Mouse (Mus musculus): Measurements from ENCODE around the gene Rab40b. TPM values are rescaled to one million over a fixed set of nuclear protein-coding genes. Genes with fewer than 3 reads are reported as not detected.
"Not testable (repeated sequence)": the region's sequence is repeated elsewhere in the genome, so short reads cannot be mapped to it uniquely, and the experiment has no call there.

The Rab40b gene
- polyA plus RNA-seq, 1 experiment: not detected

- TF ChIP-seq POLR2A (IDR thresholded peaks at IDR 0.05; ENCODE audit: insufficient read depth, low read depth, low read length) (no peak), CTCF (IDR thresholded peaks at IDR 0.05; ENCODE audit: insufficient read depth, low read depth, low read length) (no peak)
- Histone ChIP-seq H3K27ac (ENCODE audit: insufficient read depth, low read depth, low read length) (no peak overlapping the region), H3K4me3 (ENCODE audit: insufficient read depth, low read depth, low read length) (no peak overlapping the region), H3K4me1 (ENCODE audit: control insufficient read depth, insufficient read depth, low read length) (peaks cover 2% of the 10 kb centered on the region; the same call in 1 of the 2 replicates)
- 95% methylated on average over 2 of the region's 2 CpGs for WGBS
Observed at GRCm38 (mm10) chr11:121348166-121348565, 39.9 kb downstream of the Rab40b start.

- no peak overlapping the region for H3K4me3 ChIP-seq (ENCODE audit: insufficient read depth, low read depth, low read length)
- 33% methylated on average over 2 of the region's 2 CpGs for WGBS
- H3K4me1 ChIP-seq (ENCODE audit: control insufficient read depth, insufficient read depth, low read length): no peaks in the 10 kb centered on the region
- TF ChIP-seq POLR2A (IDR thresholded peaks at IDR 0.05; ENCODE audit: insufficient read depth, low read depth, low read length) (no peak), CTCF (IDR thresholded peaks at IDR 0.05; ENCODE audit: insufficient read depth, low read depth, low read length) (no peak)
- no peak overlapping the region for H3K27ac ChIP-seq (ENCODE audit: insufficient read depth, low read depth, low read length)
Observed at GRCm38 (mm10) chr11:121347036-121347435, 41.0 kb downstream of the Rab40b start.

- WGBS: 75% methylated on average over 1 of the region's 1 CpGs
- not testable (repeated sequence) for H3K27ac ChIP-seq (ENCODE audit: insufficient read depth, low read depth, low read length); H3K4me3 ChIP-seq (ENCODE audit: insufficient read depth, low read depth, low read length); H3K4me1 ChIP-seq (ENCODE audit: control insufficient read depth, insufficient read depth, low read length)
Observed at GRCm38 (mm10) chr11:121342423-121342822, 45.6 kb downstream of the Rab40b start.

- Histone ChIP-seq H3K4me3 (ENCODE audit: insufficient read depth, low read depth, low read length) (no peak overlapping the region), H3K4me1 (ENCODE audit: control insufficient read depth, insufficient read depth, low read length) (no peaks in the 10 kb centered on the region; the same call in 1 of the 2 replicates), H3K27ac (ENCODE audit: insufficient read depth, low read depth, low read length) (no peak overlapping the region)
- 88% methylated on average over 1 of the region's 1 CpGs for WGBS
- no peak for TF ChIP-seq POLR2A (IDR thresholded peaks at IDR 0.05; ENCODE audit: insufficient read depth, low read depth, low read length)
- no peak for TF ChIP-seq CTCF (IDR thresholded peaks at IDR 0.05; ENCODE audit: insufficient read depth, low read depth, low read length)
Observed at GRCm38 (mm10) chr11:121340287-121340686, 47.8 kb downstream of the Rab40b start.

GRCm38 (mm10) chr11:121339647-121340046, 48.4 kb downstream of the Rab40b start:
- Histone ChIP-seq H3K27ac (ENCODE audit: insufficient read depth, low read depth, low read length) (no peak overlapping the region), H3K4me1 (ENCODE audit: control insufficient read depth, insufficient read depth, low read length) (no peaks in the 10 kb centered on the region; the same call in 1 of the 2 replicates), H3K4me3 (ENCODE audit: insufficient read depth, low read depth, low read length) (no peak overlapping the region)
- WGBS: 100% methylated on average over 1 of the region's 1 CpGs
- TF ChIP-seq POLR2A (IDR thresholded peaks at IDR 0.05; ENCODE audit: insufficient read depth, low read depth, low read length): no peak
- TF ChIP-seq CTCF (IDR thresholded peaks at IDR 0.05; ENCODE audit: insufficient read depth, low read depth, low read length): no peak

GRCm38 (mm10) chr11:121331641-121332040, 56.4 kb downstream of the Rab40b start:
- Histone ChIP-seq H3K27ac (ENCODE audit: insufficient read depth, low read depth, low read length) (no peak overlapping the region), H3K4me3 (ENCODE audit: insufficient read depth, low read depth, low read length) (no peak overlapping the region), H3K4me1 (ENCODE audit: control insufficient read depth, insufficient read depth, low read length) (no peaks in the 10 kb centered on the region)
- WGBS: 72% methylated on average over 3 of the region's 3 CpGs
- TF ChIP-seq POLR2A (IDR thresholded peaks at IDR 0.05; ENCODE audit: insufficient read depth, low read depth, low read length) (no peak), CTCF (IDR thresholded peaks at IDR 0.05; ENCODE audit: insufficient read depth, low read depth, low read length) (no peak)

GRCm38 (mm10) chr11:121328619-121329018, 59.4 kb downstream of the Rab40b start:
- H3K4me1 ChIP-seq (ENCODE audit: control insufficient read depth, insufficient read depth, low read length): no peaks in the 10 kb centered on the region
- H3K4me3 ChIP-seq (ENCODE audit: insufficient read depth, low read depth, low read length): no peak overlapping the region
- TF ChIP-seq POLR2A (IDR thresholded peaks at IDR 0.05; ENCODE audit: insufficient read depth, low read depth, low read length) (no peak), CTCF (IDR thresholded peaks at IDR 0.05; ENCODE audit: insufficient read depth, low read depth, low read length) (no peak)
- H3K27ac ChIP-seq (ENCODE audit: insufficient read depth, low read depth, low read length): no peak overlapping the region

GRCm38 (mm10) chr11:121328206-121328605, 59.8 kb downstream of the Rab40b start:
- 98% methylated on average over 9 of the region's 9 CpGs for WGBS
- no peak for TF ChIP-seq POLR2A (IDR thresholded peaks at IDR 0.05; ENCODE audit: insufficient read depth, low read depth, low read length)
- TF ChIP-seq CTCF (IDR thresholded peaks at IDR 0.05; ENCODE audit: insufficient read depth, low read depth, low read length): no peak

GRCm38 (mm10) chr11:121326681-121327080, 61.4 kb downstream of the Rab40b start:
- H3K4me3 ChIP-seq (ENCODE audit: insufficient read depth, low read depth, low read length): no peak overlapping the region
- WGBS: 98% methylated on average over 5 of the region's 5 CpGs

More at GRCm38 (mm10) chr11:121328206-121328605, 59.8 kb downstream of the Rab40b start:
- Histone ChIP-seq H3K4me3 (ENCODE audit: insufficient read depth, low read depth, low read length) (no peak overlapping the region), H3K27ac (ENCODE audit: insufficient read depth, low read depth, low read length) (no peak overlapping the region), H3K4me1 (ENCODE audit: control insufficient read depth, insufficient read depth, low read length) (no peaks in the 10 kb centered on the region)

GRCm38 (mm10) chr11:121326034-121326433, 62.0 kb downstream of the Rab40b start:
- Histone ChIP-seq H3K27ac (ENCODE audit: insufficient read depth, low read depth, low read length) (no peak overlapping the region), H3K4me3 (ENCODE audit: insufficient read depth, low read depth, low read length) (no peak overlapping the region), H3K4me1 (ENCODE audit: control insufficient read depth, insufficient read depth, low read length) (no peaks in the 10 kb centered on the region)
- TF ChIP-seq CTCF (IDR thresholded peaks at IDR 0.05; ENCODE audit: insufficient read depth, low read depth, low read length) (no peak), POLR2A (IDR thresholded peaks at IDR 0.05; ENCODE audit: insufficient read depth, low read depth, low read length) (no peak)
- WGBS: 80% methylated on average over 1 of the region's 1 CpGs

More at GRCm38 (mm10) chr11:121326681-121327080, 61.4 kb downstream of the Rab40b start:
- H3K4me1 ChIP-seq (ENCODE audit: control insufficient read depth, insufficient read depth, low read length): no peaks in the 10 kb centered on the region
- TF ChIP-seq POLR2A (IDR thresholded peaks at IDR 0.05; ENCODE audit: insufficient read depth, low read depth, low read length) (no peak), CTCF (IDR thresholded peaks at IDR 0.05; ENCODE audit: insufficient read depth, low read depth, low read length) (no peak)
- no peak overlapping the region for H3K27ac ChIP-seq (ENCODE audit: insufficient read depth, low read depth, low read length)

- 92% methylated on average over 6 of the region's 6 CpGs for WGBS
- not testable (repeated sequence) for H3K4me1 ChIP-seq (ENCODE audit: control insufficient read depth, insufficient read depth, low read length); H3K4me3 ChIP-seq (ENCODE audit: insufficient read depth, low read depth, low read length); H3K27ac ChIP-seq (ENCODE audit: insufficient read depth, low read depth, low read length)
Observed at GRCm38 (mm10) chr11:121307712-121308111, 80.3 kb downstream of the Rab40b start.
